Mouse (Mus musculus) forebrain, embryonic 11.5 days (tissue): Measurements from ENCODE around the gene Nudt22. TPM values are rescaled to one million over a fixed set of nuclear protein-coding genes. Genes with fewer than 3 reads are reported as not detected.

ENCODE experiments used
- ATAC-seq: fragments of 200-750 bp; cut with Nextera tagmentation; replicated peaks from 2 replicates; pipeline ENCODE4 v1.8.0; 2017; ENCODE audit warnings: moderate TSS enrichment; ENCODE audit not compliant: low FRiP score
- DNase-seq: peaks from one replicate; pipeline ENCODE4 v3.0.0-alpha.2; 2017; ENCODE audit warnings: low spot score
- H3K27ac ChIP-seq: fragments of 300-500 bp; sonication (generic); 2 replicates; pipeline ENCODE4 v1.5.1; 2014; ENCODE audit warnings: low read depth, low read length
- H3K27me3 ChIP-seq: fragments of 300-500 bp; sonication (generic); 2 replicates; pipeline ENCODE4 v1.6.1; 2014; ENCODE audit warnings: mild to moderate bottlenecking, low read length, mixed read lengths; ENCODE audit not compliant: control insufficient read depth, insufficient read depth
- H3K36me3 ChIP-seq: fragments of 300-500 bp; sonication (generic); 2 replicates; pipeline ENCODE4 v1.6.1; 2014; ENCODE audit warnings: mild to moderate bottlenecking, low read length, moderate library complexity, mixed read lengths; ENCODE audit not compliant: control insufficient read depth, insufficient read depth
- H3K4me1 ChIP-seq: fragments of 300-500 bp; sonication (generic); replicated peaks from 2 replicates; pipeline ENCODE4 v1.6.1; 2014; ENCODE audit warnings: low read length, mixed read lengths; ENCODE audit not compliant: control insufficient read depth, insufficient read depth
- H3K4me2 ChIP-seq: fragments of 300-500 bp; sonication (generic); 2 replicates; pipeline ENCODE4 v1.6.1; 2014; ENCODE audit warnings: low read depth, mild to moderate bottlenecking, low read length, moderate library complexity, mixed read lengths; ENCODE audit not compliant: severe bottlenecking
- H3K4me3 ChIP-seq: fragments of 300-500 bp; sonication (generic); 2 replicates; pipeline ENCODE4 v1.5.1; 2014; ENCODE audit warnings: low read depth, low read length
- H3K9ac ChIP-seq: fragments of 300-500 bp; sonication (generic); 2 replicates; pipeline ENCODE4 v1.6.1; 2014; ENCODE audit warnings: low read length
- H3K9me3 ChIP-seq: fragments of 300-500 bp; sonication (generic); 2 replicates; pipeline ENCODE4 v1.6.1; 2016; ENCODE audit warnings: low read length, mixed read lengths; ENCODE audit not compliant: control insufficient read depth
- WGBS: fragments of 180-500 bp; shearing (Covaris S2); extraction: QIAGEN DNeasy Blood & Tissue Kit; methylation state at CpG from one replicate; pipeline ENCODE4 v1.1.7; 2014; 5-methylcytosine and 5-hydroxymethylcytosine counted together
- polyA plus RNA-seq: library from polyadenylated mRNA; unstranded; fragments of >200 nt; fragmentation: Nextera tagmentation; extraction: Ambion mirVana; gene quantifications from 2 replicates; pipeline ENCODE4 v1.2.1, GENCODE M21; 2014

Nudt22 gene
- polyA plus RNA-seq = 13.5 and 14.6 TPM in 2 replicates

DNA sequence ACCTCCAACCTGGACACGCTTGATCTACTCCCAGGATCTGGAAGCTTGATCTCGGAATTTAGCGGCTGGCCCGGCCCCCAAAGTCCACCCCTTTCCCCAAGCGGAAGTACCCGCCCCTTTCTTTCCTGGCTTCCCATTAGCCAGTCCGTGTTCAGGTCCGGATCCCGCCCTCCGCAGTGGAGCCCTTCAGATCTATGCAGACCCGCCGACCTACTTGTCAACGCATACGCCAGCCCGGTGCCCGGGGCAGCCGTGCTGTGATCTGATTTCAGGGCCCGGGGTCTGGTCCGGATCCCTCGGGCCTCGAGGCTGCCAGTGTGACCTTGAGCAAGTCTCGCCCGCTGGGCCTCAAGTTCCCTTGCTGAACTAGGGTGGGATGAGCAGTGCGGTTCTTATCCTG lies at the start of gene Nudt22, which contains the start of gene Trpt1:
TSS of gene Nudt22 (minus strand) at position 112 of the 400 bp plus-strand sequence.
TSS of gene Trpt1 (plus strand) at position 126 of the 400 bp plus-strand sequence.
- ATAC-seq (peak; percentile 77), DNase-seq (peak; percentile 90)
- Histone ChIP-seq H3K9me3 (no peaks in the 10 kb centered on the region), H3K27me3 (no peaks in the 10 kb centered on the region), H3K27ac (peak within 1 kb of the TSS; percentile 14), H3K4me2 (peak within 1 kb of the TSS; percentile 86), H3K4me1 (peaks cover 18% of the 10 kb centered on the region), H3K36me3 (no peaks in the 10 kb centered on the region; the same call in 1 of the 2 replicates), H3K9ac (peak within 1 kb of the TSS; percentile 65), H3K4me3 (peak within 1 kb of the TSS; percentile 49)
- 2% methylated on average over 24 of the region's 24 CpGs for WGBS

DNA sequence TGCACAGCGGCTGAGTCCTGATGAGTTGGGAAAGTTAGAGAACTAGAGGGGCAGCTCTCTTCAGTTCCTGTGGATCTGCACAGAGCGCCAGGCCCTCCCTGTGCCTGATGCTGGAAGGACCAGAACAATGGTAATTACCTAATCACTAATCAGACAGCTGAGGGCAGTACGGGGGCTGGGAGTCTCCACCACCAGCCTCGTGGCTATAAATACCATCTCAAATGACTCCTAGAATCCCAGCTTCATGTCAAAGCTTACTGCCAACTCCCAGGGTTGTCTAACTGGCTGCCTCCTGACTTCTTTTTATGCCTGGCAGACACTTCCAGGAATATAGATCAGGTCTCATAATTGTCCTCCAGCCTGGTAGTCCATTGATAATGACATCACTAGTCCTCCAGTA lies 48.8 kb upstream of the Nudt22 start:
- Histone ChIP-seq H3K4me1 (no peaks in the 10 kb centered on the region), H3K27me3 (no peaks in the 10 kb centered on the region), H3K4me2 (no peak overlapping the region), H3K4me3 (no peak overlapping the region), H3K27ac (no peak overlapping the region), H3K9ac (no peak overlapping the region), H3K36me3 (no peaks in the 10 kb centered on the region), H3K9me3 (no peaks in the 10 kb centered on the region)
- no peak for DNase-seq
- ATAC-seq = no peak
- WGBS = 31% methylated on average over 4 of the region's 4 CpGs

GRCm38 (mm10) chr19:7044279-7044678 lies 48.4 kb upstream of the Nudt22 start:
- no peaks in the 10 kb centered on the region for H3K4me1 ChIP-seq
- 77% methylated on average over 4 of the region's 4 CpGs for WGBS
- no peak for DNase-seq
- no peak overlapping the region for H3K4me3 ChIP-seq
- no peaks in the 10 kb centered on the region for H3K9me3 ChIP-seq
- H3K4me2 ChIP-seq = no peak overlapping the region
- ATAC-seq = no peak
- no peak overlapping the region for H3K9ac ChIP-seq
- no peaks in the 10 kb centered on the region for H3K36me3 ChIP-seq
- H3K27me3 ChIP-seq = no peaks in the 10 kb centered on the region
- H3K27ac ChIP-seq = no peak overlapping the region

DNA sequence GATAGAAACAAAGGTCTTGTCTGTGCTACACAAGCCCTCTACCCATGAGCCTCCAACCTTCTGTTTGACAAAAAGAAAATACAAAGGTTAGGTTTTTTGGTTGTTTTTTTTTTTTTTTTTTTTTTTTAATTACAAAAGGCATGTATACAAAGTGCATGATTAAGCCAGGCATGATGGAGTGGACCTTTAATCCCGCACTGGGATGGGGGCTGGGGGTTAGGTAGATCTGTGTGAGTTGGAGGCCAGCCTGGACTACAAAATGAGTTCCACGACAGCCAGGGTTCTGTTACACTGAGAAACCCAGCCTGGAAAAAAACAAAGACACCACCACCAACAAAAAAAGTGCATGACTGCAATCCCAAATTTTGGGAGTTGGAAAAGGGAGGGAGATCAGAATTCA lies 45.3 kb upstream of the Nudt22 start:
- Histone ChIP-seq H3K9ac (no peak overlapping the region; the same call in 1 of the 2 replicates), H3K9me3 (no peaks in the 10 kb centered on the region), H3K36me3 (no peaks in the 10 kb centered on the region), H3K27me3 (no peaks in the 10 kb centered on the region), H3K4me3 (no peak overlapping the region), H3K4me2 (no peak overlapping the region), H3K27ac (no peak overlapping the region), H3K4me1 (peaks cover 4% of the 10 kb centered on the region)
- no peak for DNase-seq
- no peak for ATAC-seq
- WGBS = 86% methylated on average over 2 of the region's 2 CpGs

DNA sequence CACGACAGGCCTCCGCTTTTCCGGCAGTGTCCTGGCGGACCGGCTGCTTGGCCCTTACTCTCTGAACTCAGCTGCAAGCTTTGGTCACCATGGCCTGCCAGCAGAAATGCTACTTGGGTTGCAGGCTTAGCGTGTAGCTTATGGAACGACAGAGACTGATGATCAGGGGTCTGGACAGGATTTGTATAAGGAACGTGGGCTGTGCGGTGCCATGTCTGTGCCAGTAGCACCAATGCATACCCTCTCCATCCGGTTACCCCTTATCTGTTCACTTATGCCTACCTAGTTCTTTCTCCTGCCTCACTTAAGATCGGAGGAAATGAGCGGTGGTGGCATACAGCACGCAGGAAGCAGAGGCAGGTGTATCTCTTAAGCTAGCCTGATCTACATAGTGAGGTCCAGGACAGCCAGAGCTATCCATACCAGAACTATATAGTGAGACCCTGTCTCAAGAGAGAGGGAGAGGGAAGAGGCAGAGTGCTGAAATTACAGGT lies 44.8 kb upstream of the Nudt22 start:
- no peaks in the 10 kb centered on the region for H3K9me3 ChIP-seq
- H3K27ac ChIP-seq = peak overlapping the region; percentile 78
- no peaks in the 10 kb centered on the region for H3K27me3 ChIP-seq
- 30% methylated on average over 13 of the region's 13 CpGs for WGBS
- H3K4me3 ChIP-seq = peak overlapping the region; percentile 36
- no peak for ATAC-seq
- H3K4me2 ChIP-seq = peak overlapping the region; percentile 58
- no peaks in the 10 kb centered on the region; the same call in 1 of the 2 replicates for H3K36me3 ChIP-seq
- H3K4me1 ChIP-seq = peaks cover 4% of the 10 kb centered on the region
- H3K9ac ChIP-seq = peak overlapping the region; percentile 68
- DNase-seq = no peak

GRCm38 (mm10) chr19:7039841-7040636 lies 44.1 kb upstream of the Nudt22 start, which contains the start of gene Stip1:
Stip1 (minus strand) TSS chr19:7039967.
- ATAC-seq = peak; percentile 99
- WGBS = under 1% methylated on average over 49 of the region's 49 CpGs
- Histone ChIP-seq H3K9ac (peak within 1 kb of the TSS; percentile 96), H3K4me1 (peaks cover 4% of the 10 kb centered on the region), H3K4me2 (peak within 1 kb of the TSS; percentile 87), H3K36me3 (peaks cover 5% of the 10 kb centered on the region), H3K4me3 (peak within 1 kb of the TSS; percentile 89), H3K27ac (peak within 1 kb of the TSS; percentile 82), H3K9me3 (no peaks in the 10 kb centered on the region), H3K27me3 (no peaks in the 10 kb centered on the region)
- DNase-seq = peak; percentile 97

GRCm38 (mm10) chr19:7039088-7039720 lies 43.3 kb upstream of the Nudt22 start:
- ATAC-seq = peak; percentile 17; the same call in 1 of the 2 replicates
- Histone ChIP-seq H3K9me3 (no peaks in the 10 kb centered on the region), H3K4me2 (peak overlapping the region; percentile 87), H3K4me1 (peaks cover 4% of the 10 kb centered on the region), H3K9ac (peak overlapping the region; percentile 96), H3K27me3 (no peaks in the 10 kb centered on the region), H3K27ac (peak overlapping the region; percentile 82), H3K4me3 (peak overlapping the region; percentile 89), H3K36me3 (peaks cover 9% of the 10 kb centered on the region)
- WGBS = 1% methylated on average over 35 of the region's 35 CpGs
- DNase-seq = peak; percentile 84

DNA sequence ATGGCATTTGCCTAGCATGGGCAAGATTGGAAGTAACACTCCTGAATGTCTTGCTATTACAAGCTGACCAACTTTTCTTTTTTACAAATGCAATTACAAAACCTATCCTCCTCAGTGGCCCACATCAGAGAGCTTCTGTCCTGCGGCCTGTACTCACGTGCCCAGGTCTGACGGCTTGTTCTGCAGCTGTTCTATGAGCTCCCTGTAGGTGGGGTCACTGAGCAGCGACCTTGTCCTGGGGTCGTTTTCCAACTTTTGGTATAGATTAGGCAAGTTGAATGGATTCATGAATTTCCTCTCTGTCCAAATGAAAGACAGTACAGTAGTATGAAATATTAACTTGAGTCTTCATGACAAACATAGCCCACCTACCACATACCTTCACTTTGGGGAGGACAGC lies 38.1 kb upstream of the Nudt22 start:
- no peak overlapping the region for H3K27ac ChIP-seq
- DNase-seq = no peak
- no peaks in the 10 kb centered on the region for H3K27me3 ChIP-seq
- 91% methylated on average over 5 of the region's 5 CpGs for WGBS
- H3K9ac ChIP-seq = no peak overlapping the region
- peaks cover 39% of the 10 kb centered on the region for H3K36me3 ChIP-seq
- peaks cover 4% of the 10 kb centered on the region for H3K4me1 ChIP-seq
- H3K4me2 ChIP-seq = no peak overlapping the region
- H3K4me3 ChIP-seq = no peak overlapping the region
- no peaks in the 10 kb centered on the region for H3K9me3 ChIP-seq
- ATAC-seq = no peak
